Comparison of ENCODE assay signal across 26 mouse cellular contexts in genomic region chr4:48624961-48625360, GRCm38 (mm10). TPM values are rescaled to one million over a fixed set of nuclear protein-coding genes. Genes with fewer than 3 reads are reported as not detected.
"Had no signal": no experiment of that assay in that cellular context is flagged by ENCODE, and none has a peak within 500 bp of the region (broad histone marks: within the 10 kb centered on the region; RNA-seq: fewer than 3 reads in every experiment).

No protein-coding gene starts in this region.

- DNase-seq: gastrocnemius, postnatal 14 days; gastrocnemius, postnatal 36 days; heart, adult 2 months; heart, postnatal 14 days; heart, postnatal 36 days; kidney, adult 11 months; kidney, adult 2 months; kidney, adult 9 months; kidney, postnatal 14 days; kidney, postnatal 36 days; layer of hippocampus, adult 9-11 months; layer of hippocampus, postnatal 36 days; left cerebral cortex, postnatal 4 days had no signal

- H3K27ac ChIP-seq: heart, adult 2 months; heart, embryonic 13.5 days; heart, embryonic 15.5 days; hindbrain, embryonic 13.5 days; hindbrain, embryonic 15.5 days; hindbrain, postnatal 0 days; kidney, embryonic 15.5 days; kidney, postnatal 0 days; limb, embryonic 13.5 days; limb, embryonic 15.5 days; liver, embryonic 12.5 days; liver, embryonic 14.5 days had no signal

- H3K4me3 ChIP-seq: heart, adult 2 months; heart, embryonic 13.5 days; heart, embryonic 15.5 days; hindbrain, embryonic 13.5 days; hindbrain, embryonic 15.5 days; kidney, embryonic 15.5 days; limb, embryonic 13.5 days; limb, embryonic 15.5 days; liver, embryonic 12.5 days had no signal

RNA-seq across cellular contexts. Expression of gene Cavin4, which starts 38.4 kb away (rescaled TPM):
- total RNA-seq: hematopoietic stem cell, adult 5-6 weeks; liver, adult 2 months had no signal
